Mouse (Mus musculus) ES-Bruce4 (cell line): ENCODE data around the gene Clptm1. TPM values are rescaled to one million over a fixed set of nuclear protein-coding genes. Genes with fewer than 3 reads are reported as not detected.

Source experiments
- H3K27ac ChIP-seq: 2 replicates; pipeline ENCODE4 v1.5.1; 2012; ENCODE audit warnings: low read length, inconsistent platforms; ENCODE audit not compliant: insufficient read depth
- H3K27me3 ChIP-seq: 2 replicates; pipeline ENCODE4 v1.6.1; 2012; ENCODE audit warnings: mild to moderate bottlenecking, low read length, inconsistent platforms; ENCODE audit not compliant: control insufficient read depth, poor library complexity, insufficient read depth, severe bottlenecking
- H3K36me3 ChIP-seq: 2 replicates; pipeline ENCODE4 v1.6.1; 2012; ENCODE audit warnings: inconsistent platforms, mild to moderate bottlenecking, low read length, moderate library complexity; ENCODE audit not compliant: control insufficient read depth, poor library complexity, insufficient read depth, severe bottlenecking
- H3K4me1 ChIP-seq: one replicate; pipeline ENCODE4 v1.8.1; 2011; ENCODE audit warnings: low read length; ENCODE audit not compliant: control insufficient read depth, insufficient read depth
- H3K4me3 ChIP-seq: 2 replicates; pipeline ENCODE4 v1.5.1; 2011; ENCODE audit warnings: low read depth, mild to moderate bottlenecking, low read length
- H3K9ac ChIP-seq: 2 replicates; pipeline ENCODE4 v1.6.1; 2012; ENCODE audit warnings: low read depth, mild to moderate bottlenecking, inconsistent platforms; ENCODE audit not compliant: poor library complexity, severe bottlenecking
- H3K9me3 ChIP-seq: replicated peaks from 2 replicates; pipeline ENCODE4 v1.6.1; 2012; ENCODE audit warnings: mild to moderate bottlenecking, low read length, inconsistent platforms; ENCODE audit not compliant: control insufficient read depth, poor library complexity, insufficient read depth, severe bottlenecking
- CTCF ChIP-seq: IDR thresholded peaks from one replicate; pipeline ENCODE4 v1.8.1; 2011; ENCODE audit warnings: low read depth, low read length
- EP300 ChIP-seq: IDR thresholded peaks from 2 replicates; pipeline ENCODE4 v1.6.1; 2011; ENCODE audit warnings: low read depth, low read length; ENCODE audit not compliant: insufficient read depth
- POLR2A ChIP-seq: IDR thresholded peaks from one replicate; pipeline ENCODE4 v1.8.1; 2011; ENCODE audit warnings: low read length; ENCODE audit not compliant: insufficient read depth
- polyA plus RNA-seq: library from polyadenylated mRNA; stranded (reverse); fragments of >200 nt; gene quantifications from 2 replicates; pipeline ENCODE4 v1.2.4, GENCODE M21; 2011; ENCODE audit warnings: low read depth; ENCODE audit not compliant: missing spikeins, insufficient read depth, insufficient read length

Gene Clptm1
- polyA plus RNA-seq, 1 experiment = 52.7 TPM

DNA sequence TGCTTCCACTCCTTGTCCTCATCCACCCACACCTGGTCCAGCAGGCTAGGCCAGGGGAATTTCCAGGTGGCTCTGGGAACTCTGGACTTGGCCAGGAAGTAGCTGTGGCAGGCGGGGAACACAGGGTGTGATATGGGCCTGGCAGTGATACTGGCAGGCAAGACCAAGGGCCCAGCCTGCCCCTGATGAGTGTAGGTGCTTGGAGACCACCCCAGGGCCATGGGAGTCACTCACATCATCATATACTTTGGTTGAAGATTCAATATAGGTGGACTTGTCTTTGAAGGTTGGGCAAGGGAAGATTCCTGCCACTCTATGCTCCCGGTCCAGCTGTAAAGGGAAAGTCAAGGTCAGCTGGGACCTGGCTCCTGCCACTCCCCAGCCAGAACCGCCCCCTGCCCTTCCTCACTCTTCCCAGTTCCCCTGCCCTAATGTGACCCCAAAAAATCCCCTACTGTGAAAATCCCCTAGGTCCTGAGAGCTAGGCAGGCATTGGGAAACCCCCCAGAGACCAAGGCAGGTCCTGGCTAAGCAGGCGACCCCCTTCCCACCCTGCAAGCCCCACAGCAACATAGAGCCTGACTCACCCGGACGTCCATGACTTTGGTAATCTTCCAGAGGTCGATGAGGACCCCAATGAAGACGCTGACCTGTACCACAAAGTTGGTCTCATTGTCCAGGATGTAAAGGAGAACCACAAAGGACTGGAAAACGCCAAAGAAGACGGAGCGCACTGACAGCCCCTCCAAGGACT lies 29.6 kb downstream of the Clptm1 start:
- Histone ChIP-seq H3K4me1 (no peaks in the 10 kb centered on the region), H3K27me3 (no peaks in the 10 kb centered on the region), H3K4me3 (no peak overlapping the region), H3K27ac (no peak overlapping the region), H3K9ac (no peak overlapping the region), H3K36me3 (peaks cover 30% of the 10 kb centered on the region), H3K9me3 (no peaks in the 10 kb centered on the region)
- no peak for TF ChIP-seq EP300
- no peak for TF ChIP-seq POLR2A
- no peak for TF ChIP-seq CTCF

DNA sequence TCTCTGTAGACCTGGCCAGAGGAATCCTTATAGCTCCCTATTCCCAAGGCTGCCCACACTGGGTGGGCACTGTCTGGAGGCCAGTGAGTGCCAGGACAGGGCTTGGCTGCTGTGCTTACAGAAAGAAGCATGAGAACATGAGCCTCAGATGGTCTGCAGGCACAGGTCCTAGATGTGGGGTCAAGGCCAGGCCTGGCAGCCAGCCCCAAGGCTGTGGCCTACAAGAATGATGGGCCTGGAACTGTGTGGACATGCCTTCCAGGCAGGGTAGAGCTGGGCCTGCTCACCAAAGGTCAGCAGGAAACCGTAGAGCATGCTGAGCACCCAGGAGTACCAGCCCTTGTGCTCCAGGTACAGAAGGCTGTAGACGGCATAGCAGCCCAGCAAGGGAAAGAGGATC lies 30.2 kb downstream of the Clptm1 start:
- TF ChIP-seq POLR2A = no peak
- TF ChIP-seq EP300 = no peak
- no peak for TF ChIP-seq CTCF
- Histone ChIP-seq H3K4me1 (no peaks in the 10 kb centered on the region), H3K9me3 (no peaks in the 10 kb centered on the region), H3K4me3 (no peak overlapping the region), H3K27ac (no peak overlapping the region), H3K9ac (no peak overlapping the region), H3K27me3 (no peaks in the 10 kb centered on the region), H3K36me3 (peaks cover 30% of the 10 kb centered on the region)

DNA sequence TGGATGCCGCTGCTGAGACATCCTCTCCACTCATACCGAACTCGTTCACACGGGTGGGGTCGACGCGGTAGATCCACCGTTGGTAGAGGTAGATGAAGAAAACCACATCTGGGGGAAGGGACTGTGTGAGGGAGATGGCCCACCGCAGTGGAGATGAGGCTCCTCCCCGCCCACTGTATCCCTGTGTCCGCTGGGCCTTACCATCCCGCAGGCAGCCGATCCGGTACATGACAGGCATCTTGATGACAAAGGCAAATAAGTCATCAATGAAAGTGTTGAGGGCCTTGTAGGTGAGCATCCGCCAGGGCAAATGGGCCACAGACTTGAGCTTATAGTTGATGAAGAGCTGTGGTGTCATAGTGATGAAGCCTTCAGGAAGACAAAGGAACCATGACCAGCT lies 31.0 kb downstream of the Clptm1 start:
- H3K9ac ChIP-seq = no peak overlapping the region
- no peak overlapping the region for H3K4me3 ChIP-seq
- H3K36me3 ChIP-seq = peaks cover 25% of the 10 kb centered on the region
- H3K27me3 ChIP-seq = no peaks in the 10 kb centered on the region
- no peaks in the 10 kb centered on the region for H3K9me3 ChIP-seq
- no peaks in the 10 kb centered on the region for H3K4me1 ChIP-seq
- TF ChIP-seq CTCF (no peak), EP300 (no peak), POLR2A (no peak)
- no peak overlapping the region for H3K27ac ChIP-seq

DNA sequence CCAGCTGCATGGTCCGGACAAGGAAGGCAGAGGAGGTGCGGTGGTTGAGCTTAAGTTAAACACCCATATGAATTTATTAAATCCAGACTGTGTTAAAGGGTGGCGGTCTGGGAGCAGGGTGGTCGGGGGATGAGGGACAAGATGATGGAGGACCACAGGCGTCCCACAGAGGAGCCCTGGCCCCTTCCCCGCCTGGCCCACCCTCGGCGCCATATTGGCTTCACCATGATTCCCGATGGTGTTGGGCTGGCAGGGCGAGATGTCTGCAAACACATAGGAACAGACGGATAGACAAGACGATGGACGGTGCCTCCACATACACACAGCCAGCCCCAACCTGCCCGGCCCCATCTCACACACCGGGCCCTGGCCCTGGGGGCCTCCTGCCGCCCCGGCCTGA lies 31.6 kb downstream of the Clptm1 start:
- Histone ChIP-seq H3K27ac (no peak overlapping the region), H3K4me3 (no peak overlapping the region), H3K9me3 (no peaks in the 10 kb centered on the region), H3K36me3 (peaks cover 20% of the 10 kb centered on the region), H3K4me1 (no peaks in the 10 kb centered on the region), H3K27me3 (no peaks in the 10 kb centered on the region), H3K9ac (no peak overlapping the region)
- TF ChIP-seq EP300 (no peak), CTCF (no peak), POLR2A (no peak)

DNA sequence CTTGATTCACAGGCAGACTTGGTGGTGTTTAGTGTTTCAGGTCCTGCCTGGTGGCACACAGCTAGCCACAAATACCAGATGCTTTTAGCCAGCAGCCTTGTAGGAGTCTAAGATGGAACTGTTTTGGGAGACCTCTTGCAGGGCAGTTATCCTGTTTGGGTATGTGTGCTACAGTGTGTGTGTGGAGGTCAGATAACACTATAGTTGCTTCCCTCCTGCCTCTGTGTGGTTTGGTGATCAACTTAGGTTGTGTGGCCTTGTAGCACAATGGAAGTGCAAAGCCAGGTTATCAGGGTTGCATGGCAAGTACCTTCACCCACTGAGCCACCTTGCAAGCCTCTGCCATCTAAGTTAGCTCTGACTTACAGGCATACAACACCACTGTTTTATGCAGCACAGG lies 32.1 kb downstream of the Clptm1 start:
- no peaks in the 10 kb centered on the region for H3K4me1 ChIP-seq
- H3K36me3 ChIP-seq = peaks cover 19% of the 10 kb centered on the region
- H3K27me3 ChIP-seq = no peaks in the 10 kb centered on the region
- H3K27ac ChIP-seq = no peak overlapping the region
- no peak overlapping the region for H3K4me3 ChIP-seq
- TF ChIP-seq POLR2A = no peak
- no peak for TF ChIP-seq CTCF
- no peak for TF ChIP-seq EP300
- no peak overlapping the region for H3K9ac ChIP-seq
- no peaks in the 10 kb centered on the region for H3K9me3 ChIP-seq

DNA sequence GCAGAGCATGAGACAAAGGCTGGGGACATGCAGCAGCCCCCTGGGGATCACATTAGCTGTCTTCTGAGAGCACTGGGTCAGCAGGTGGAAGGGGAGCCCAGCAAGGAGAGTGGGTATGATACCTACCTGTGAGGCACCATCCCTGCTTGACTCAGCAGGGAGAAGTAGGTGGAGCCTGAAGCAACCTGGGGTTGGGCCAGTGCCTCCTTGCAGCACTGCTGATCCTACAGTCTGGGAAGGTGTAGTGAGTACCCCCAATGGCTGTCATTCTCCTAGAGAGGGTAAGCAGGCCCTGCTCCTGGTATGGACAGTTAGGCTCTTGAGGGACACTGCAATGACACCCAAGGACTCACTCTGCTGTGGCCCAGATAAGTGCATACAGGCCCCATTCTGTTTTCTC lies 32.6 kb downstream of the Clptm1 start:
- H3K9ac ChIP-seq = no peak overlapping the region
- TF ChIP-seq CTCF (no peak), POLR2A (no peak), EP300 (no peak)
- H3K9me3 ChIP-seq = no peaks in the 10 kb centered on the region
- H3K27me3 ChIP-seq = no peaks in the 10 kb centered on the region
- H3K36me3 ChIP-seq = peaks cover 14% of the 10 kb centered on the region
- no peak overlapping the region for H3K27ac ChIP-seq
- H3K4me1 ChIP-seq = no peaks in the 10 kb centered on the region
- no peak overlapping the region for H3K4me3 ChIP-seq
